Mouse (Mus musculus): ENCODE results near the gene 3110082I17Rik.

DNA sequence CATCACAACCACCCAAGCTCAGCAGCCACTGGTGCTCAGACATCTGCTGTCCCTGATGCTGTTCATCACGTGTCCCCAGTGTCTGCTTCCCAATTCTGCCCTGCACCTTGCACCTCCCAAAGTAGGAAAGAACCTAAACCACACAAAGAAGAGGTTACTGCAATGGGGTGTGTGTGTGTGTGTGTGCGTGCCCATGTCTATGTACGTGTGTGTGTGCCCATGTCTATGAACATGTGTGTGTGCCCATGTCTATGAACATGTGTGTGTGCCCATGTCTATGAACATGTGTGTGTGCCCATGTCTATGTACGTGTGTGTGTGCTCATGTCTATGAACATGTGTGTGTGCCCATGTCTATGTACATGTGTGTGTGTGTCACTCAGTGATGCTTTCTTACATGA lies 64.8 kb downstream of the 3110082I17Rik start:
- TF ChIP-seq CTCF (IDR thresholded peaks at IDR 0.05; ENCODE audit: low read depth, low read length) (no peak), GATA1 (IDR thresholded peaks at IDR 0.05; ENCODE audit: borderline replicate concordance, low read length) (no peak), TAL1 (conservative IDR thresholded peaks at IDR 0.05; ENCODE audit: low read depth, low read length) (no peak)
